Mouse (Mus musculus): ENCODE measurements at regions not wholly inside any gene's neighbourhood (a gene's known extent, or its start where the extent isn't known, plus 50 kb on each side); places are given as distances from the start of the nearest gene placed in this dataset.

DNA sequence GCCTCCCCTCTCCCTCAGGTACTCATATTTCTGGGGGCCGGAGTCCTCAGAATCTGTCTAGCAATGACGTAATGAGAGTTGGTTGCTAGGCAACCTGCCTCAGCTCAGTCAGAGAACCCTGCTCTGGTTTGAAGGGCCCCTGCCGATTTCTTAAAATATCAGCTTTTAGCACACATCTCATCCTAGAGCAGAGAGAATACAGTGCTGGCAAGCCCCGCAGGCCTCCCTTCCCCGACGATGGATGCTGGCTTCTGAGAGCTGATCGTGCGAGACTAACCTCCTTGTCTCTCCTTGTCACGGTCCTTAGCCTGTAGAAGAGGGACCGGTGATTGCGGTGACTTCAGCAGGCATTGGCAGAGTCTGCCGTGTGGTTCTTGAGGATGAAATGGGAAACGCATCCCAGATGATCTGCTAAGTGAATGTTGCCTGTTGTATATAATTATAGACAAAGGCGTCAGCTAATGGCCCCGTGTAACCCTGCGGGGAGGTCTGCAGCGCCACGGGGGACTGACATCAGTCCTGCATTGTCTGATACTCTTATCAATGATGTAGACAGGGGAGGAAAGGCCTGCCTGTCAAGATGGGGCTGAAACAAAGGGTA is 159.4 kb upstream of the A530016L24Rik start:
- TF ChIP-seq CTCF (IDR thresholded peaks at IDR 0.05; ENCODE audit: control insufficient read depth, insufficient read depth, low read length) (no peak), POLR2A (IDR thresholded peaks at IDR 0.05; ENCODE audit: borderline replicate concordance, control insufficient read depth, low read depth, low read length) (no peak)
